Mouse (Mus musculus) bone marrow macrophage, adult 2 months (primary cell): Measurements from ENCODE around the gene Ccdc125.

Source experiments
- CTCF ChIP-seq: IDR thresholded peaks from 2 replicates; pipeline ENCODE4 v1.5.1; 2012; ENCODE audit warnings: low read depth, mild to moderate bottlenecking, low read length, moderate library complexity
- POLR2A ChIP-seq: IDR thresholded peaks from 2 replicates; pipeline ENCODE4 v1.6.1; 2012; ENCODE audit warnings: mild to moderate bottlenecking, low read depth, low read length, borderline replicate concordance

DNA sequence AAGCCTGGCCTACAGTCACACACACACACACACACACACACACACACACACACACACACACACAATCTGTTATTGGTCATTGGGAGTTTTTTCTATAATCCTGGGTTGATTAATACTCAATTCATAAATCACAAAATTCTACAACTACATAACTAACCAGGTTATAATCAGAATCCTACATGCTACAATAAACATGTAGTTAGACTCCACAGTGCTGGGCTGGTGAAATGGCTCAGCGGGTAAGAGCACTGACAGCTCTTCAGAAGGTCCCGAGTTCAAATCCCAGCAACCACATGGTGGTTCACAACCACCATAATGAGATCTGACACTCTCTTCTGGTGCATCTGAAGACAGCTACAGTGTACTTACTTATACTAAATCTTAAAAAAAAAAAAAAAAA lies 63.2 kb downstream of the Ccdc125 start:
- TF ChIP-seq POLR2A (no peak), CTCF (no peak)
